Mouse (Mus musculus): ENCODE measurements at regions not wholly inside any gene's neighbourhood (a gene's known extent, or its start where the extent isn't known, plus 50 kb on each side); places are given as distances from the start of the nearest gene placed in this dataset.

DNA sequence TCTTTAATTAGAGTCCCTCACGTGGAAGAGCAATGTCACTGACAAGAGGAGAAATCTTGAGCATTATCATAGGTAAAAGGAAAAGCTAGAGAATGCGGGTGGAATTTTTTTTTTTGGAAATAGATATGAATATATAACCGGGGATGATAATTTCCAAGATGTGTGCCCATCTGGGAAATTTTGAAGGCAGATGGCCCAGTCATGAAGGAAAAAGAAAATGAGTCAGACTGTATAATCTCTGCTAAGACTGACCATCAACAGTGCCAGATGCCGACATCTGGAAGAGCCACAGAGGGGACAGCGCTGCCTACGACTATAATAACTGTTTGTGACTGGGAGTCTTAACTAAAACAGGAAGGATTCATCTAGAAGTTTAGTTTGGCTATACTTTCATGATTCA, 243.0 kb upstream of the Zwint start:
- TF ChIP-seq CTCF (IDR thresholded peaks at IDR 0.05; ENCODE audit: insufficient read depth, low read depth, low read length): no peak
- no peak for TF ChIP-seq POLR2A (IDR thresholded peaks at IDR 0.05; ENCODE audit: insufficient read depth, low read depth, low read length)
